Mouse (Mus musculus) liver, postnatal 0 days (tissue): Measurements from ENCODE around the gene Hipk2.

Experiments
- CTCF ChIP-seq: sonication (generic); IDR thresholded peaks from 2 replicates; pipeline ENCODE4 v1.5.1; 2016; ENCODE audit warnings: antibody characterized with exemption, low read depth
- EP300 ChIP-seq: IDR thresholded peaks from 2 replicates; pipeline ENCODE4 v1.6.1; 2016; ENCODE audit warnings: antibody characterized with exemption, low read depth, mild to moderate bottlenecking

- no peak for TF ChIP-seq CTCF
- no peak for TF ChIP-seq EP300
Observed at GRCm38 (mm10) chr6:38771061-38771667, 104.8 kb downstream of the Hipk2 start.
